In genomic region chr3:30833254-30833653, GRCm38 (mm10) we compare ENCODE assay signal across 1 mouse cellular context.
TF ChIP-seq lines count a peak whose summit lies in the region.

No protein-coding gene starts in this region.

TF ChIP-seq in CH12.LX, 34 proteins besides CTCF, POLR2A, EP300 and RAD21:
- TF ChIP-seq RCOR1 (conservative IDR thresholded peaks at IDR 0.05; ENCODE audit: low read depth, low read length) (no peak), ZC3H11A (IDR thresholded peaks at IDR 0.05; ENCODE audit: low read depth, low read length) (no peak), SMC3 (IDR thresholded peaks at IDR 0.05; ENCODE audit: low read depth, low read length) (peak; percentile 16; the same call in 1 of the 2 replicates), SIN3A (IDR thresholded peaks at IDR 0.05; ENCODE audit: low read length) (no peak), JUN (IDR thresholded peaks at IDR 0.05; ENCODE audit: insufficient read depth, low read depth, low read length) (no peak)
